Mouse (Mus musculus): ENCODE results near the gene Tax1bp1. TPM values are rescaled to one million over a fixed set of nuclear protein-coding genes. Genes with fewer than 3 reads are reported as not detected.

Gene Tax1bp1
- total RNA-seq, 2 experiments from 2014 or later = 114 to 118 TPM

- intact Hi-C loops (cut with DNase I) = no loop called here
Measured at GRCm38 (mm10) chr6:52699899-52700298, 13.6 kb upstream of the Tax1bp1 start.

GRCm38 (mm10) chr6:52703263-52703662 is 10.3 kb upstream of the Tax1bp1 start:
- no peak for DNase-seq (ENCODE audit: low spot score in 2 of 2)
- intact Hi-C loops (cut with DNase I) = no loop called here

More at GRCm38 (mm10) chr6:52699899-52700298, 13.6 kb upstream of the Tax1bp1 start:
- no peak for DNase-seq (ENCODE audit: low spot score in 2 of 2)

GRCm38 (mm10) chr6:52705280-52705679 is 8.2 kb upstream of the Tax1bp1 start:
- intact Hi-C loops (cut with DNase I) = no loop called here
- no peak for DNase-seq (ENCODE audit: low spot score in 2 of 2)

GRCm38 (mm10) chr6:52707815-52708214 is 5.7 kb upstream of the Tax1bp1 start:
- no peak for DNase-seq (ENCODE audit: low spot score in 2 of 2)
- intact Hi-C loops (cut with DNase I) = no loop called here

GRCm38 (mm10) chr6:52712563-52712962 is 966 bp upstream of the Tax1bp1 start:
- intact Hi-C loops (cut with DNase I) = loop anchor here (5.0 kb wide), 1 partner anchor 70 kb away; the partner anchor contains the start of gene Hibadh
- DNase-seq (ENCODE audit: low spot score in 2 of 2) = no peak

GRCm38 (mm10) chr6:52713897-52714509 is 474 bp downstream of the Tax1bp1 start:
- intact Hi-C loops (cut with DNase I) = loop anchor here (5.0 kb wide), 1 partner anchor 72 kb away; the partner anchor contains the start of gene Hibadh
- DNase-seq (ENCODE audit: low spot score in 2 of 2) = peak; percentile 49 to 62

- DNase-seq (ENCODE audit: low spot score in 2 of 2) = no peak
- intact Hi-C loops (cut with DNase I) = no loop called here
Measured at GRCm38 (mm10) chr6:52717493-52718192, 4.1 kb downstream of the Tax1bp1 start.

- intact Hi-C loops (cut with DNase I) = loop anchor here (5.0 kb wide), 2 partner anchors 418 to 463 kb away; partner anchors contain the start of gene Hoxa13
- DNase-seq (ENCODE audit: low spot score in 2 of 2) = peak; percentile 72 to 81
Measured at GRCm38 (mm10) chr6:52724805-52725439, 11.4 kb downstream of the Tax1bp1 start.

- intact Hi-C loops (cut with DNase I) = loop anchor here (10.0 kb wide), 1 partner anchor 184 kb away; no protein-coding TSS in a partner anchor
- DNase-seq (ENCODE audit: low spot score in 2 of 2) = no peak
Measured at GRCm38 (mm10) chr6:52730338-52730737, 16.8 kb downstream of the Tax1bp1 start.

GRCm38 (mm10) chr6:52734630-52735029 is 21.1 kb downstream of the Tax1bp1 start:
- intact Hi-C loops (cut with DNase I) = loop anchor here (10.0 kb wide), 1 partner anchor 180 kb away; no protein-coding TSS in a partner anchor

GRCm38 (mm10) chr6:52752832-52753231 is 39.3 kb downstream of the Tax1bp1 start:
- intact Hi-C loops (cut with DNase I) = no loop called here
- no peak for DNase-seq (ENCODE audit: low spot score in 2 of 2)

More at GRCm38 (mm10) chr6:52734630-52735029, 21.1 kb downstream of the Tax1bp1 start:
- DNase-seq (ENCODE audit: low spot score in 2 of 2) = no peak

GRCm38 (mm10) chr6:52765206-52765605 is 51.7 kb downstream of the Tax1bp1 start:
- intact Hi-C loops (cut with DNase I) = no loop called here
- no peak for DNase-seq (ENCODE audit: low spot score in 2 of 2)

- intact Hi-C loops (cut with DNase I) = no loop called here
- DNase-seq (ENCODE audit: low spot score in 2 of 2) = no peak
Measured at GRCm38 (mm10) chr6:52770789-52771188, 57.3 kb downstream of the Tax1bp1 start.

GRCm38 (mm10) chr6:52773132-52773531 is 59.6 kb downstream of the Tax1bp1 start:
- no peak for DNase-seq (ENCODE audit: low spot score in 2 of 2)
- intact Hi-C loops (cut with DNase I) = no loop called here

GRCm38 (mm10) chr6:52775350-52775749 is 61.8 kb downstream of the Tax1bp1 start:
- no peak for DNase-seq (ENCODE audit: low spot score in 2 of 2)
- intact Hi-C loops (cut with DNase I) = no loop called here

- intact Hi-C loops (cut with DNase I) = no loop called here
- DNase-seq (ENCODE audit: low spot score in 2 of 2) = no peak
Measured at GRCm38 (mm10) chr6:52775956-52776355, 62.4 kb downstream of the Tax1bp1 start.

GRCm38 (mm10) chr6:52777034-52777433 is 63.5 kb downstream of the Tax1bp1 start:
- intact Hi-C loops (cut with DNase I) = no loop called here
- DNase-seq (ENCODE audit: low spot score in 2 of 2) = no peak

- intact Hi-C loops (cut with DNase I) = no loop called here
- DNase-seq (ENCODE audit: low spot score in 2 of 2) = no peak
Measured at GRCm38 (mm10) chr6:52778523-52778922, 65.0 kb downstream of the Tax1bp1 start.

- no peak for DNase-seq (ENCODE audit: low spot score in 2 of 2)
- intact Hi-C loops (cut with DNase I) = no loop called here
Measured at GRCm38 (mm10) chr6:52779546-52779945, 66.0 kb downstream of the Tax1bp1 start.

GRCm38 (mm10) chr6:52790316-52790715 is 76.8 kb downstream of the Tax1bp1 start:
- no peak for DNase-seq (ENCODE audit: low spot score in 2 of 2)
- intact Hi-C loops (cut with DNase I) = no loop called here
